Mouse (Mus musculus): ENCODE data around the gene Olfr483. TPM values are rescaled to one million over a fixed set of nuclear protein-coding genes. Genes with fewer than 3 reads are reported as not detected.

Olfr483 gene
- polyA plus RNA-seq (2015; fragmentation: Nextera tagmentation; extraction: Ambion mirVana), result not detected in 2 replicates

GRCm38 (mm10) chr7:108100549-108100948, at the start of gene Olfr483:
Gene Olfr483, plus strand, starts transcription at chr7:108100849.
- Histone ChIP-seq H3K36me3 (no peaks in the 10 kb centered on the region), H3K9ac (no peak within 1 kb of the TSS), H3K27ac (replicated peaks) (no peak within 1 kb of the TSS), H3K9me3 (no peaks in the 10 kb centered on the region), H3K4me1 (replicated peaks) (no peaks in the 10 kb centered on the region), H3K4me3 (no peak within 1 kb of the TSS), H3K4me2 (no peak within 1 kb of the TSS), H3K27me3 (no peaks in the 10 kb centered on the region)
- no peak for ATAC-seq (ENCODE audit: low FRiP score, low read depth)
- 95% methylated on average over 1 of the region's 1 CpGs for WGBS

GRCm38 (mm10) chr7:108067246-108067645, 33.4 kb upstream of the Olfr483 start, which contains the start of gene Olfr480:
Gene Olfr480, minus strand, starts transcription at chr7:108067346.
- H3K36me3 ChIP-seq, result no peaks in the 10 kb centered on the region
- no peak within 1 kb of the TSS for H3K27ac ChIP-seq (replicated peaks)
- no peak within 1 kb of the TSS for H3K4me2 ChIP-seq
- no peak within 1 kb of the TSS for H3K4me3 ChIP-seq
- WGBS, result 90% methylated on average over 1 of the region's 1 CpGs
- no peaks in the 10 kb centered on the region for H3K27me3 ChIP-seq
- H3K9me3 ChIP-seq, result no peaks in the 10 kb centered on the region
- H3K9ac ChIP-seq, result no peak within 1 kb of the TSS
- H3K4me1 ChIP-seq (replicated peaks), result no peaks in the 10 kb centered on the region
- no peak for ATAC-seq (ENCODE audit: low FRiP score, low read depth)

GRCm38 (mm10) chr7:108079555-108079954, 21.1 kb upstream of the Olfr483 start, which contains the start of gene Olfr481:
Gene Olfr481, plus strand, starts transcription at chr7:108079855.
- H3K27me3 ChIP-seq, result no peaks in the 10 kb centered on the region
- no peaks in the 10 kb centered on the region for H3K9me3 ChIP-seq
- H3K27ac ChIP-seq (replicated peaks), result no peak within 1 kb of the TSS
- H3K9ac ChIP-seq, result no peak within 1 kb of the TSS
- H3K4me2 ChIP-seq, result no peak within 1 kb of the TSS
- no peak within 1 kb of the TSS for H3K4me3 ChIP-seq
- ATAC-seq (ENCODE audit: low FRiP score, low read depth), result no peak
- H3K36me3 ChIP-seq, result no peaks in the 10 kb centered on the region
- H3K4me1 ChIP-seq (replicated peaks), result no peaks in the 10 kb centered on the region

GRCm38 (mm10) chr7:108097486-108097885, 3.2 kb upstream of the Olfr483 start, which contains the start of gene Olfr482:
Gene Olfr482, minus strand, starts transcription at chr7:108097586.
- H3K36me3 ChIP-seq, result no peaks in the 10 kb centered on the region
- ATAC-seq (ENCODE audit: low FRiP score, low read depth), result no peak
- H3K9me3 ChIP-seq, result no peaks in the 10 kb centered on the region
- no peaks in the 10 kb centered on the region for H3K27me3 ChIP-seq
- no peak within 1 kb of the TSS for H3K4me2 ChIP-seq
- no peak within 1 kb of the TSS for H3K27ac ChIP-seq (replicated peaks)
- H3K4me3 ChIP-seq, result no peak within 1 kb of the TSS
- H3K9ac ChIP-seq, result no peak within 1 kb of the TSS
- no peaks in the 10 kb centered on the region for H3K4me1 ChIP-seq (replicated peaks)
- 73% methylated on average over 1 of the region's 1 CpGs for WGBS

- Histone ChIP-seq H3K36me3 (no peaks in the 10 kb centered on the region), H3K4me3 (no peak overlapping the region), H3K4me1 (replicated peaks) (no peaks in the 10 kb centered on the region), H3K27me3 (no peaks in the 10 kb centered on the region), H3K9me3 (no peaks in the 10 kb centered on the region), H3K4me2 (no peak overlapping the region), H3K27ac (replicated peaks) (no peak overlapping the region), H3K9ac (no peak overlapping the region)
- ATAC-seq (ENCODE audit: low FRiP score, low read depth), result no peak
- 18% methylated on average over 1 of the region's 1 CpGs for WGBS
These were observed 20.0 kb downstream of the Olfr483 start for GRCm38 (mm10) chr7:108120681-108121080.

- H3K4me3 ChIP-seq, result no peak overlapping the region
- no peaks in the 10 kb centered on the region for H3K36me3 ChIP-seq
- H3K4me1 ChIP-seq (replicated peaks), result no peaks in the 10 kb centered on the region
- no peak overlapping the region for H3K4me2 ChIP-seq
- no peak overlapping the region for H3K9ac ChIP-seq
- WGBS, result 64% methylated on average over 1 of the region's 1 CpGs
- H3K27ac ChIP-seq (replicated peaks), result no peak overlapping the region
- H3K9me3 ChIP-seq, result no peaks in the 10 kb centered on the region
- no peak for ATAC-seq (ENCODE audit: low FRiP score, low read depth)
- H3K27me3 ChIP-seq, result no peaks in the 10 kb centered on the region
These were observed 20.8 kb downstream of the Olfr483 start for GRCm38 (mm10) chr7:108121416-108121815.

GRCm38 (mm10) chr7:108127349-108127748, 26.7 kb downstream of the Olfr483 start, which contains the start of gene Olfr484:
Gene Olfr484, minus strand, starts transcription at chr7:108127449.
- Histone ChIP-seq H3K36me3 (no peaks in the 10 kb centered on the region), H3K4me2 (no peak within 1 kb of the TSS), H3K4me1 (replicated peaks) (no peaks in the 10 kb centered on the region), H3K27ac (replicated peaks) (no peak within 1 kb of the TSS), H3K9me3 (no peaks in the 10 kb centered on the region), H3K27me3 (no peaks in the 10 kb centered on the region), H3K9ac (no peak within 1 kb of the TSS), H3K4me3 (no peak within 1 kb of the TSS)
- no peak for ATAC-seq (ENCODE audit: low FRiP score, low read depth)

Other genes starting within 250 kb of the Olfr483 start
- gene Olfr472, start 202.9 kb upstream of the Olfr483 start, polyA plus RNA-seq (2015; fragmentation: Nextera tagmentation; extraction: Ambion mirVana), result 0.03 TPM in 1 of 2 replicates, not detected in the other
- not detected in 2 replicates for gene Olfr473, start 170.4 kb upstream of the Olfr483 start, polyA plus RNA-seq (2015; fragmentation: Nextera tagmentation; extraction: Ambion mirVana)
- gene Olfr474, start 146.2 kb upstream of the Olfr483 start, polyA plus RNA-seq (2015; fragmentation: Nextera tagmentation; extraction: Ambion mirVana), result not detected in 2 replicates
- gene Olfr476, start 136.0 kb upstream of the Olfr483 start, polyA plus RNA-seq (2015; fragmentation: Nextera tagmentation; extraction: Ambion mirVana), result not detected in 2 replicates
- gene Olfr477, start 114.2 kb upstream of the Olfr483 start, polyA plus RNA-seq (2015; fragmentation: Nextera tagmentation; extraction: Ambion mirVana), result not detected in 2 replicates
- not detected in 2 replicates for gene Olfr478, start 66.9 kb upstream of the Olfr483 start, polyA plus RNA-seq (2015; fragmentation: Nextera tagmentation; extraction: Ambion mirVana)
- gene Olfr479, start 50.2 kb upstream of the Olfr483 start, polyA plus RNA-seq (2015; fragmentation: Nextera tagmentation; extraction: Ambion mirVana), result not detected in 2 replicates
- not detected in 2 replicates for gene Olfr480, start 33.5 kb upstream of the Olfr483 start, polyA plus RNA-seq (2015; fragmentation: Nextera tagmentation; extraction: Ambion mirVana)
- not detected in 2 replicates for gene Olfr481, start 21.0 kb upstream of the Olfr483 start, polyA plus RNA-seq (2015; fragmentation: Nextera tagmentation; extraction: Ambion mirVana)
- 0.07 TPM in 1 of 2 replicates, not detected in the other for gene Olfr482, start 3.3 kb upstream of the Olfr483 start, polyA plus RNA-seq (2015; fragmentation: Nextera tagmentation; extraction: Ambion mirVana)
- gene Olfr484, start 26.6 kb downstream of the Olfr483 start, polyA plus RNA-seq (2015; fragmentation: Nextera tagmentation; extraction: Ambion mirVana), result not detected in 2 replicates
- not detected in 2 replicates for gene Olfr485, start 59.0 kb downstream of the Olfr483 start, polyA plus RNA-seq (2015; fragmentation: Nextera tagmentation; extraction: Ambion mirVana)
- not detected in 2 replicates for gene Olfr486, start 71.9 kb downstream of the Olfr483 start, polyA plus RNA-seq (2015; fragmentation: Nextera tagmentation; extraction: Ambion mirVana)
- gene Olfr487, start 113.8 kb downstream of the Olfr483 start, polyA plus RNA-seq (2015; fragmentation: Nextera tagmentation; extraction: Ambion mirVana), result not detected in 2 replicates
- not detected in 2 replicates for gene Olfr488, start 157.5 kb downstream of the Olfr483 start, polyA plus RNA-seq (2015; fragmentation: Nextera tagmentation; extraction: Ambion mirVana)
- gene Olfr490, start 188.1 kb downstream of the Olfr483 start, polyA plus RNA-seq (2015; fragmentation: Nextera tagmentation; extraction: Ambion mirVana), result not detected in 2 replicates
- gene Olfr491, start 212.6 kb downstream of the Olfr483 start, polyA plus RNA-seq (2015; fragmentation: Nextera tagmentation; extraction: Ambion mirVana), result not detected in 2 replicates
- gene Olfr492, start 222.8 kb downstream of the Olfr483 start, polyA plus RNA-seq (2015; fragmentation: Nextera tagmentation; extraction: Ambion mirVana), result not detected in 2 replicates
- not detected in 2 replicates for gene Olfr493, start 246.1 kb downstream of the Olfr483 start, polyA plus RNA-seq (2015; fragmentation: Nextera tagmentation; extraction: Ambion mirVana)

Measured in hindbrain, embryonic 15.5 days (tissue).